9 mouse cellular contexts compared by ENCODE assay signal in genomic region chr11:73007698-73008481, GRCm38 (mm10). TPM values are rescaled to one million over a fixed set of nuclear protein-coding genes. Genes with fewer than 3 reads are reported as not detected.
DNase-seq lines count a peak whose midpoint lies in the region; ATAC-seq and TF ChIP-seq lines count a peak whose summit lies in the region.
"Had no signal": no experiment of that assay in that cellular context is flagged by ENCODE, and none has a peak within 500 bp of the region (broad histone marks: within the 10 kb centered on the region; RNA-seq: fewer than 3 reads in every experiment).

No protein-coding gene starts in this region.

- H3K9ac ChIP-seq in heart, postnatal 0 days (replicated peaks; ENCODE audit: low read depth, low read length), result no peak overlapping the region
- no peak overlapping the region for H3K9ac ChIP-seq in midbrain, postnatal 0 days (replicated peaks; ENCODE audit: low read length, poor library complexity, severe bottlenecking)
- H3K9ac ChIP-seq: embryonic facial prominence, embryonic 12.5 days had no signal

- H3K9me3 ChIP-seq in heart, postnatal 0 days (replicated peaks; ENCODE audit: control insufficient read depth, low read length), result no peaks in the 10 kb centered on the region
- no peaks in the 10 kb centered on the region for H3K9me3 ChIP-seq in midbrain, postnatal 0 days (ENCODE audit: low read length)
- H3K9me3 ChIP-seq: embryonic facial prominence, embryonic 12.5 days had no signal

- peaks cover 13% of the 10 kb centered on the region for H3K27me3 ChIP-seq in heart, postnatal 0 days (ENCODE audit: control insufficient read depth, insufficient read depth, low read length)
- H3K27me3 ChIP-seq in Patski, result no peaks in the 10 kb centered on the region
- no peaks in the 10 kb centered on the region; the same call in 1 of the 2 replicates for H3K27me3 ChIP-seq in midbrain, postnatal 0 days (ENCODE audit: insufficient read depth, low read length)

- POLR2A ChIA-PET in Patski (lab: Charles Lee), result interaction anchor here (0.7 to 2.7 kb wide), 2 partner anchors 31 to 40 kb away, joined by 4 to 10 read pairs; partner anchors contain the start of gene Ncbp3

- no peak overlapping the region for H3K4me3 ChIP-seq in heart, postnatal 0 days (ENCODE audit: low read depth, low read length)
- no peak overlapping the region for H3K4me3 ChIP-seq in midbrain, postnatal 0 days (ENCODE audit: low read depth, low read length)
- H3K4me3 ChIP-seq: embryonic facial prominence, embryonic 12.5 days had no signal

- CTCF ChIA-PET in Patski (lab: Charles Lee), result interaction anchor here (0.8 to 5.4 kb wide), 16 partner anchors 7 to 116 kb away, joined by 3 to 81 read pairs (median 6); partner anchors contain the start of genes Camkk1 and Ncbp3

- no peaks in the 10 kb centered on the region; the same call in 1 of the 2 replicates for H3K4me1 ChIP-seq in heart, postnatal 0 days (ENCODE audit: control insufficient read depth, insufficient read depth)
- no peaks in the 10 kb centered on the region for H3K4me1 ChIP-seq in midbrain, postnatal 0 days (ENCODE audit: insufficient read depth, low read length)
- H3K4me1 ChIP-seq: embryonic facial prominence, embryonic 12.5 days had no signal

- no peak for DNase-seq in heart, postnatal 0 days (ENCODE audit: low spot score)
- no peak for DNase-seq in heart, adult 11 months
- DNase-seq in A20 (ENCODE audit: low read depth, low spot score) (peak; percentile 71), Patski (ENCODE audit: low read depth, low spot score) (no peak)
- peak; percentile 72 for DNase-seq in embryo, embryonic 11 days
- DNase-seq in kidney, postnatal 14 days, result peak; percentile 68
- peak; percentile 47 for DNase-seq in midbrain, postnatal 0 days (ENCODE audit: low spot score)
- peak; percentile 82 for DNase-seq in thymus, postnatal 25 days

- H3K27ac ChIP-seq in heart, postnatal 0 days (ENCODE audit: low read depth), result no peak overlapping the region
- no peak overlapping the region for H3K27ac ChIP-seq in midbrain, postnatal 0 days (ENCODE audit: low read depth, low read length)
- H3K27ac ChIP-seq: embryonic facial prominence, embryonic 12.5 days had no signal

- peak; percentile 79 for TF ChIP-seq CTCF in heart, postnatal 0 days (IDR thresholded peaks at IDR 0.05; ENCODE audit: low read depth)
- peak; percentile 92 for TF ChIP-seq CTCF in Patski (IDR thresholded peaks at IDR 0.05)
- peak; percentile 77 for TF ChIP-seq CTCF in midbrain, postnatal 0 days (IDR thresholded peaks at IDR 0.05)

- in situ Hi-C loops in Patski (cut with MboI; ENCODE audit: low pct_unique_long_range_greater_than_20kb), result no loop called here

- ATAC-seq in heart, postnatal 0 days (ENCODE audit: insufficient read depth, low read depth), result peak; percentile 36; the same call in 1 of the 2 replicates
- ATAC-seq in Patski, result no peak
- no peak for ATAC-seq in midbrain, postnatal 0 days (ENCODE audit: low FRiP score)

- no peaks in the 10 kb centered on the region for H3K36me3 ChIP-seq in heart, postnatal 0 days (replicated peaks; ENCODE audit: control insufficient read depth, insufficient read depth, low read length)
- H3K36me3 ChIP-seq in midbrain, postnatal 0 days (ENCODE audit: insufficient read depth, low read length), result no peaks in the 10 kb centered on the region
- H3K36me3 ChIP-seq: embryonic facial prominence, embryonic 12.5 days had no signal

- WGBS in heart, postnatal 0 days, result 43% methylated on average over 11 of the region's 11 CpGs
- 62% methylated on average over 11 of the region's 11 CpGs for WGBS in midbrain, postnatal 0 days

- TF ChIP-seq EP300 in heart, postnatal 0 days (IDR thresholded peaks at IDR 0.05; ENCODE audit: low read depth), result no peak

- no peak overlapping the region for H3K4me2 ChIP-seq in heart, postnatal 0 days (ENCODE audit: low read depth, low read length)
- no peak overlapping the region for H3K4me2 ChIP-seq in midbrain, postnatal 0 days (ENCODE audit: low read depth, low read length, poor library complexity, severe bottlenecking)
- H3K4me2 ChIP-seq: embryonic facial prominence, embryonic 12.5 days had no signal

RNA-seq across cellular contexts. Expression of gene P2rx1, which starts 9.0 kb away (rescaled TPM):
- 1.4 and 24.8 TPM in 2 replicates for total RNA-seq in heart, postnatal 0 days (2014; rRNA removed; ENCODE audit: low replicate concordance)
- 0.71 and 1.0 TPM in 2 replicates for polyA plus RNA-seq in heart, postnatal 0 days (2015; fragmentation: Nextera tagmentation; extraction: Ambion mirVana)
- not detected for polyA plus RNA-seq in Patski (2021)
- 0.42 and 0.55 TPM in 2 replicates for total RNA-seq in midbrain, postnatal 0 days (2014; rRNA removed)
- polyA plus RNA-seq in midbrain, postnatal 0 days (2015; fragmentation: Nextera tagmentation; extraction: Ambion mirVana), result 0.16 and 0.39 TPM in 2 replicates

RNA-seq across cellular contexts. Expression of gene Camkk1, which starts 10.9 kb away (rescaled TPM):
- total RNA-seq in heart, postnatal 0 days (2014; rRNA removed; ENCODE audit: low replicate concordance), result 0.62 and 4.9 TPM in 2 replicates
- 0.68 and 1.1 TPM in 2 replicates for polyA plus RNA-seq in heart, postnatal 0 days (2015; fragmentation: Nextera tagmentation; extraction: Ambion mirVana)
- 5.1 TPM for polyA plus RNA-seq in Patski (2021)
- 26.7 and 28.6 TPM in 2 replicates for total RNA-seq in midbrain, postnatal 0 days (2014; rRNA removed)
- 27.7 and 30.2 TPM in 2 replicates for polyA plus RNA-seq in midbrain, postnatal 0 days (2015; fragmentation: Nextera tagmentation; extraction: Ambion mirVana)

RNA-seq across cellular contexts. Expression of gene Ncbp3, which starts 39.7 kb away (rescaled TPM):
- 7.1 and 8.9 TPM in 2 replicates for total RNA-seq in heart, postnatal 0 days (2014; rRNA removed; ENCODE audit: low replicate concordance)
- polyA plus RNA-seq in heart, postnatal 0 days (2015; fragmentation: Nextera tagmentation; extraction: Ambion mirVana), result 6.6 and 7.0 TPM in 2 replicates
- 7.9 TPM for polyA plus RNA-seq in Patski (2021)
- 7.2 and 11.7 TPM in 2 replicates for total RNA-seq in midbrain, postnatal 0 days (2014; rRNA removed)
- 6.1 and 7.9 TPM in 2 replicates for polyA plus RNA-seq in midbrain, postnatal 0 days (2015; fragmentation: Nextera tagmentation; extraction: Ambion mirVana)

RNA-seq across cellular contexts. Expression of gene Atp2a3, which starts 46.9 kb away (rescaled TPM):
- total RNA-seq in heart, postnatal 0 days (2014; rRNA removed; ENCODE audit: low replicate concordance), result 3.8 and 9.7 TPM in 2 replicates
- 2.6 and 3.1 TPM in 2 replicates for polyA plus RNA-seq in heart, postnatal 0 days (2015; fragmentation: Nextera tagmentation; extraction: Ambion mirVana)
- 0.06 TPM for polyA plus RNA-seq in Patski (2021)
- 2.5 and 3.6 TPM in 2 replicates for total RNA-seq in midbrain, postnatal 0 days (2014; rRNA removed)
- polyA plus RNA-seq in midbrain, postnatal 0 days (2015; fragmentation: Nextera tagmentation; extraction: Ambion mirVana), result 2.3 and 2.7 TPM in 2 replicates

Comparison
In these comparisons a context has a peak if more than half of its experiments do, and no peak if none do; other contexts are left out.
1. DNase-seq: peak in A20 (single experiment), embryo, embryonic 11 days (single experiment), kidney, postnatal 14 days (single experiment), midbrain, postnatal 0 days (single experiment) and thymus, postnatal 25 days (single experiment); none in heart, postnatal 0 days (single experiment), heart, adult 11 months (single experiment) and Patski (single experiment).
2. Peak in every context shown above with its lines, with median percentiles within 50 percentile points of each other: CTCF ChIP-seq.